Mouse (Mus musculus): ENCODE results near the gene Jrkl.

Gene Jrkl

DNA sequence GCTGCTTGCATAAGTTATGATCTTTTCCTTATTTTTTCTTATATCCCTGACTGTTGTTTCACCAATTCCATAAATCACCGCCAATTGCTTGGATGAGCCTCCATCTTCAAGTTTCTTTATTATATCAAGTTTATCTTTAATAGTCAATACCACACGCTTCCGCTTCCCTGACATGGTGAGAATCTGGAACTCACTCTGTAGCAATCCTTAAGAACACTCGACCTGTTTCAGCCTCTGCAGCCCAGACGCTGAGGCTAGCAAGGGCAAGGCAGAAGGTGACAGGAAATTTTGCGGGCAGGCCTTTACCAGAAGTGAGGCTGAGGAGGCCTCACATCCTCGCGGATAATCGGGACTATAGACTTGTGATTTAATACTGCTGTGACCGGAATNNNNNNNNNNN lies at the start of gene Jrkl:
Jrkl (minus strand) TSS at position 349 of the 400 bp plus-strand sequence.
- DNase-seq: peak; percentile 74

DNA sequence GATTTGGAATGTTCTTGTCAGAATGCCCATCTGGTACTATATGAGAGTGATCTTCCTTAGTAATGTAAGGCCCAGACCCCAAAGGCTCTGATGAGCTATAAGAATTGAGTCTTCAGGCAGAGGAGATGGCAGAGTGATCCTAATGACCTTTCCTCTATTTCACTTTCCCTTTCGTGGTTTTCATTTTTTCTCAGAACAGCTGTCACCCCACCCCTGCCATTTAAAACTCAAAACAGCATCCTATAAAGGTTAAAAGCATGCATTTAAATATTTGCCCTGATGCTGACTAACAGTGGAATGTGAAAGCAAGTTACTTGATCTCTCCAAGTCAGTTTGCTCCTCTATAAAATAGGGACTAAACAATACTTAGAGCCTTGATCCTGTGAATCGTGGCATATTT lies 41.9 kb upstream of the Jrkl start:
- DNase-seq: no peak

DNA sequence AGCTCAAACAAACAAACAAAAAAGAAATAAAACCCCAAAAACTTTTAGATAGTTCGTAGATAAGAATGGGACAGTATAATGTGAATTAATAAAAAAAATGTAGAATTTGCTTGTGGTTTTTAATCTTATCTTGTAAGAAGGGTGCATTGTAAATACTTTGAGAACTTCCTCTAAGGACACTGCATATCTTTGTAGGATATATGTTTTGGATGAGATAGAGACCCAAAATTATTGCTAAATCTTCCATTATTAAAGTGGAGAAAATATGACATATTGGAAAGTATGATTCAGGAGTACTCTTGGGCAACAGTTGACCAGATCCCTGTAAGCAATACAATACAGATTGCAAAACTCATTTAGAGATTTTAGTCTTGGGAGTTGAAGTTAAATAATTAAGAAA lies 27.6 kb upstream of the Jrkl start:
- DNase-seq: no peak

DNA sequence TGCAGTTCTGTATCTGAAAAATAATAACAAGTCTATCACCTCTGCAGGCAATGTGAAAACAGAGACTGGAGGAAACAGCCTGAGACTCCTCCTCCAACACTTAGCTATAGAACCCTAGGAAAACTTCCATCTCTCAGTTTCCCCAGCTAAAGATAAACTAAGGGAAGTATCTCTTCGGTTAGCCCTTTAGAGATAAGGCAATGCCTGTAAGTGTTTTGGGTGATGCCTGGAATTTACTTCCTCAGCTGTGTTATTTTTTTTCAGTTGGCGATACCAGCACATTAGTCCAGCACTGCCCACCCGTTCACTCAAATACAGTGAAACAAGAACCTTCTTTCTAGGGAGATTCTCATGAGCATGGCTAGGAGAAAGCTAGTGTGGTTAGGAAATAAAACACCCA lies 15.4 kb upstream of the Jrkl start:
- DNase-seq: no peak

DNA sequence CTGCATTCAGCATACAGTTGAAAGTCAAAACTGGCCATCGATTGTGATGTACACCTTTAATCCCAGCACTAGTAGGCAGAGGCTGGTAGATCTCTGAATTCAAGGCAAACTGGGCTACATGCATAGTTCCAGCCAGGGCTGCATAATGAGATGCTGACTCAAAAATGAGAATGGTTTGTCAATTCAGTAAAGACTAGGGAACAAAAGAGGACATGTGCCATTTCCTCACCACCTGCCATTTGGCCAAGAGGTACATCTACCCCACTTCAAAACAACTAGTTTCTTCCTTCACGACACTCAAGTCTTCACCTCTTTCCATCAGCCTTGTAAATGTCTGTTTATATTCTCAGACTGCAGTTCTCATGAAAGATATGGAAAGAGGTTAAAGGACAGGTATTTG lies 12.5 kb upstream of the Jrkl start:
- no peak for DNase-seq

DNA sequence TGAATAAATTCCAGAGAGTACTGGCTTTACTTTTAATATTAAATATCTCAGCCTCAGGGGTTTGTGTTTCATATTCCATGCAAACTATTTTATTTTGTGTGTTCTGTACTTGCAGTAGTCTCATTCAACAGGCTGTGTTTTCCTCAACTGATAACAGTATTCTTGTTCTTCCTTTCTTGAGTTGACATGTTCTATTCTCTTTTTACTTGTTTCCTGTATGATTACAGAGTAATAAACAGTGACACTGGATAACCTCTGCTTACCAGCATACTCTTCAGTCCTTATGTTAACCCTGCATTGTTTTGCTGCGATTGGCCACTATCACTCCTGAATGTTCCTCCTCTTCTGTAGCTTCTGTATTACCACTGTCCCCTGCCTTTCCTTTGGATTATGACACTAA lies 11.1 kb upstream of the Jrkl start:
- DNase-seq: no peak

DNA sequence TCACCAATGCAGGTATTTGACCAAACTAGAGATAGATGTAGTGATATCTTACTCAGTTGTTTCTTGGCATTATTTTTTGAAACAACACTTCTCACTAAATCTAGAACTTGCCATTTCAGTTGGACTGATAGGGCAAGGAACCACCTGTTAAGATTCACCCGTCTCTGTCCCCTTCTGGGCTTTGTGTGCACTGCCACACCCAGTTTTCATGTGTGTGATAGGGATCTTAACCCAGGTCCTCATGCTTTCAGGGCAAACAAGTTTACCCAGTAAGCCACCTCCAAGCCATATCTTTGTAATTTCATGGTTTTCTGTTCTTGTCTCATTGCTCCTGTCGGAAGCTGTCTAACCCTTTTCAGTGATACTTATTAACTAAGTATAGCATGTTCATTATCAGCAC lies 5.6 kb upstream of the Jrkl start:
- DNase-seq: no peak

DNA sequence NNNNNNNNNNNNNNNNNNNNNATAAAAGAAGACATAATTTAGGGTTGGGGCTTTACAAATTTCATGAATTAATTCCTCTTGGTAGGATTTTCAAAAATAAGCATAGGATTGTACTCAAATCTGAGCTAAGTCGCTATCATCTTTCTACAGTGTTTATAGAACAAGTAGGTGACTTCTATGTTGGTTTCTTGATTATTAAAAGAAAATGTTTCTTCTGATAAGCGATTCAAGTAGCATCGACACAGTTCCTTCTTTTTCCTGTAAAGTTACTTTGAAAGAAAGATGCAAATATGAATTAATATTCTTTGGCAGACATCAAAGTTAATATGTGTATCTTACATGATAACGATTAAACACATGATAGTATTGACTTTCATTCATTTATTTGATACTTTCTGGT lies 2.5 kb upstream of the Jrkl start:
- no peak for DNase-seq

DNA sequence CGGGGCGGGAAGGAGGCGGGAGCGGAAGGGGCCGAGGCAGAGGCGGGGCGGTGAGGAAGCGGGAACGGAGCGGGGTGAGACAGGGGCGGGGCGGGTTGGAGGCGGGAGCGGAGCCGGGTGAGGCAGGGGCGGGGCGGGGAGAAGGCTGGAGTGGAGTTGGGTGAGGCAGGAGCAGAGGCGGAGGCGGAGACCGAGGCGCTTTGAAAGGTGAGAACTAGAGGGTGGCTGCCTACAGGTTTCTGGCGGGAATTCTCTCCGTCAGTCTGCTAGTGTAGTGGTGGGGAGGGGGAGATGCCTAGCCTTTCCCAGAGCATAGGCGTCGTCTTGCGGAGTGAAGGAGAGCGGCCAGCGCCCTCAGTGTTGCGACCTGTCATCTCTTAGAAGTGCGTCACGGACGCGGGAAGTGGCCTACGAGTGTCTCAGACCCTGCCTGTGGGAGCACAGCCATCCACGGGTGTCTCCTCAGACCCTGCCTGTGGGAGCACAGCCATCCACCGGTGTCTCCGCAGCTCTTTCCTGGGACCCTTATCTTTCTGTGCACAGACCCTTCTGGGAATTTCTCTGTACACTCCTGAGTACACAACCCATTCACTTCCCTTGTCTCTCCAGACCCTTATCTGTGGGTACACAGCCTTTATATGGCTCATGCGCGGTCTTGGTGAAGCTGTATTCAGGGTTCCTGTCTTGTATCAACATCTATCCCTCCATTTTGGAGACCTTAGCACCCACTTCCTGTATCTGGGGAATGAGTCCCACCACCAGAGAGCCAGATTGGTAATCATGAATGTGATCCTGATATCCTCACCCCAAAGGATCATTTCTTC lies 1.4 kb upstream of the Jrkl start, which contains the start of gene Ccdc82:
Ccdc82 (plus strand) TSS at position 141 of the 824 bp plus-strand sequence.
- DNase-seq: peak; percentile 90

DNA sequence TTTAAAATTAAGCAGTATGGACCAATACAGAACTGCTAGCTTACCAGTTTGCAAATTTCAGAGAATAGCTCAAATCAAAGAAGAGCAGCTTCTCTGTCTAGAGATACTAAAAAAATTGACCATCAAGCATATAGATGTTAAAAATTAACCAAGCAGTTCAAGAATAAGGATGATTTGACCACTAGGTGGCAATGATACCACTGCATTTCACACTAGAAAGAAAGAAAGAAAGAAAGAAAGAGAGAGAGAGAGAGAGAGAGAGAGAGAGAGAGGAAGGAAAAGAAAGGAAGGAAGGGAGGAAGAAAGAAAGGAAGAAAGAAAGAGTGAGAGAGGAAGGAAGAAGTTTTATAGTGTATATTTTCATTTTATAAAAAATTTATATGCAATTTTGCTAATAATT lies 3.3 kb downstream of the Jrkl start:
- peak; percentile 76 for DNase-seq

DNA sequence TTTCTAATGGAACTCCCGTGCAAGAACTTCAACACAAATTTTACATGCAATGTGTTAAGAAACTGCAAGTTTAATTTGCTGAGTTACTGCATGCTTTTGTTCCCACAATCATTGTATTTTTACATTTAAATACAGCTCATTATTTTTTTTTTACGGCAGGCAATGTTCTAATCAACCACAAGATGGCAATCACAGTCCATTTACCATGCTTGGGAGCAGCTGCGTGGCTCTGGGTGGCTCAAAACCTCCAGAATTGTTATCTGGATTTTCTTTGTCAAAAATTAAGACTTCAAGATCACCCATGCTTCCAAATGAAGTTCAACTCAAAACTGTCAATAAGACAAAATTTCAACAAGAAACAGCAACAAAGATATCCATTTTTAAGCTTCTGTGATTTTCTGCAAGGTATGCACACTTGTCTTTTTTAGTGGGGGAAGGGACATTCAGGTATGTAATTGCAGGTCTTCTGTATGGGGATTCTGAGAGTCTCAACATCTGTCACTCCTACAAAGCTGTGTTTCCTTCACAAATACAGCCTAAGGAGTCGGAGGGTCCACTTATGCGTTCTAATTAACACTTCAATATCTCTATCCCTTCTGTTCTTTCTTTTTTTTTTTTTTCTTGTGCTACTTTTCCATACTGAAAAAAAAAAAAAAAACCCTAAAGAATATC lies 13.9 kb downstream of the Jrkl start:
- no peak for DNase-seq

DNA sequence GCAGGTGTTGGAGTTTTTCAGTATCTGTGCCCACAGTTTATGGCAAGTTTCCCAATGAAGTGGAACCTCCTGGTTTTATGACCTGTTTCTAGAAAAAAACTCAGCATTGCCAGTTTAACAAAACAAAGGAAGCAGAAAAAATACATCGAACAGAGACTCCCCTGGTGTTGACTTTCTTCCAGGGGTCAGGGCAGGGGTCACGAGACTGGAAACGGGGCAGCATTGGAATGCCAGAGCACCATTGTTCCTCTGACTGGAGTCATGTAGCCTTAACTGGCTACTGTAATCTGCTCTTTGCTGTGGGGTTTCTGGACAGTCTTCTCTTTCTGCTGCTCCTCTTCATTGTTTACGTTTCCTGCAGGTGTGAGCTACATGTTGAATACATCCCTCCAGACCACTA lies 15.1 kb downstream of the Jrkl start:
- no peak for DNase-seq

DNA sequence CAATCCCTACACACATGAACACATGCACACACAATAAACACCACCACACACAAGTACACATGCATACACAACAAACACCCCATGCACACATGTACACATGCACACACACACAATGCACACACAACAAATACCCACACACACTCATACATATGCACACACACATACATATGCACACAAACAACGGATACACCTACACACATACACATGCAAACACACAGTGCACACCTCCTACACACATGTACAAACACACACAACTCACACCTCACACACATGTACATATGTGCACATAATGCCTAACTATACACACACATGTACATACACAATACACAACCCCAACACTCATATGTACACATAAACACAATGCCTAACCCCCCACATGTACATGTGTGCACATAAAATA lies 19.8 kb downstream of the Jrkl start:
- no peak for DNase-seq

DNA sequence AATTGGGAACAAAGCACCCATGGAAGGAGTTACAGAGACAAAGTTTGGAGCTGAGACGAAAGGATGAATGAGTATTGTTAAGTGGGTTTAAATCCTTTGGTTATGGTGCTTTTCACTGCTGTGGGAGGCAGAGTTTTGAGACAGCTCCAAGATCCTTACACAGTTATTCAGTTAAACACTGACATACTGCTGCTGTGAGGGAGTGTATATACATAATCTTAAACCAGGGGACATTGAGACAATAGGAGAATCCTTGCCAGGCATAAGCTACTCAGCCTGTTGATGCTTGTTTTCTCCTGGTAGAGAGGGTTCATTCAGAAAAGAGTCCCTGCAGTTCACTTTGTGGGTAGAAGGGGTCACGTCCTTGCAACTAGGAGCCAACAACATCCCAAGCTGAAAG lies 39.3 kb downstream of the Jrkl start:
- no peak for DNase-seq

DNA sequence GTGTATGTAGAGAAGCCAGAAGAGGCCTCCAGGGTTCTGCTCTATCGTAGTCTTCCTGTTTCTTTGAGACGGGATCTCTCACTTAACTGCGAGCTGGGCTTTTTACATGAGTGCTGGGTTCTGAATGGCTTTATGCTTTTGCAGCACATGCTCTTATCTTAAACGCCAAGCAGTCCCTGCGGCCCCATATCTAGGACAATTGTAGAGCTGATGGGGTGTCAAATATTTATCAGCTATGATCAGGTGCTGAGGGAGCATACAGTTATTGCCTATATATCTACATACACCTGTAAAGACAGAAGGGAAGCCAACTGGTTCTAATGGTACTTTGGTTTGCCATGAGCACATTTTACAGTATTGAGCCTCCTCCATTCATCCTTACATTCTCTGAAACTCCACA lies 41.9 kb downstream of the Jrkl start:
- no peak for DNase-seq

DNA sequence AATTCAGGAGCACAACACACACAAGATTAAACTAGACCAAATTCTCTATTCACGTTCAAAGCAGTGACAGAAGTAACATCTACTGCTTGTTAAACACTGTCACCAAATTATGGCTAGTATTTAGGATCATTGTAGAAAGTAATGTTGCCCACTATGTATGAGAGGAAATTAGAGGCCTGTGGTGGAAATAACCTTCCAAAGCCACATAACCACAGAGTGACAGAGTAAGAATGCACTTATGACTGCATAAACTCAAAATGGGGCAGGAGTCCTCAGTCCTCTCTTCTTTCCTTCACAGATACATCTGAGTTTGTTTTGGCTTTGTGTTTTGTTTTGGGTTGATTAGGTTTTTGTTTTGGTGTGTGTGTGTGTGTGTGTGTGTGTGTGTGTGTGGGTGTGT lies 42.5 kb downstream of the Jrkl start:
- DNase-seq: no peak

DNA sequence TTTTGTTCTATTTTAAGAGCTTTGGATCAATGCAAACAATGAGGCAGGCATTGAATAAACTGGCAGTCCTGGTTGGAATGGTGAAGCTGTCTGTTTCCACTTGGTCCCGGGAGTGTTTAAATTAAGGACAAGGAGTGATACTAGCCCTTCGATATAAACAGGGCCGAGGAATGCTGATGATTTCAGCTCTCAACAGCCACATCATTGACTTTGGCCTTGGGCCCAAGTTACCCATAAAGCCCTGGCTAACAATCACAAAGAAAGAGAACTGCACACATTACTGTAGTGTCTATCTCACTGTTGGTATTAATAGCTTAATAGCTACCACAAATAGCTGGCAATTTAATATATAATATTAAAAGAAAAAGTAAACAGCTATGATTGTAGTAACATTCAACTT lies 45.5 kb downstream of the Jrkl start:
- no peak for DNase-seq

DNA sequence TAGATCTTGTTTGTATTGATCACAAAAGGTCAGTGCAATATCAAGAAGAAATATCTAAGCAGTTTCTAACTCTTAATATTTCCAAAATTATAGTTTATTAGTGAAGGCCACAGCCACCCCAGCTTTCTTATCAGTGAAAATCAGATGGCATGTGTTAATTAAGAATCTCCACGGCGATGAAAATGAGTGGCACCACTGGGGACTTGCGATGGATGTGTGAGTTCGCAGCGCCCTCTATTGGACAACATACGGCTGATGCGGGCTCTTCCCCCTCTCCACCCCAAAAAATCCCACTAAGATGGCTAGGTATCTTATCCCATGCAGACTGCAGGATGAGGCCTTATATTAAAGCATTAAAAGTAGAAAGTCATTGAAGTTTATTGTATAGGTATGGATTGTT lies 49.9 kb downstream of the Jrkl start:
- peak; percentile 16 for DNase-seq

DNA sequence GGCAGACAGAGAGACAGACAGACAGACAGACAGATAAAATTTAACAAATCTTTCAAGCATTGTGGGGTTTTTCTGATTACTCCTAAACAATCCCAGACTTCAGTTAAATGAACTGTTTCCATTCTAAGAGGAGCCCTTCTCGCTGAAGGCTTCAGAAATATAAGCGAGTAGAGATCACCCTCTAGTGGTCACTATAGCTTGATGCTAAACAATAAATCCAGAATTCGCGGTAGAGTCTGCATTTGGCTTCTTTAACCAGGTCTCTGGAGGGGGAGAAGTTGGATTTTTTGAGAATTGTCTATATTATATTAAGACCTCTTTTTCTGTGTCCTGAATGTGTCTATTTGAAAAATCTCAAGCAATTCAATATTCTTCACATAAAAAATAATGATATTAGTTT lies 50.4 kb downstream of the Jrkl start:
- peak; percentile 25 for DNase-seq

DNA sequence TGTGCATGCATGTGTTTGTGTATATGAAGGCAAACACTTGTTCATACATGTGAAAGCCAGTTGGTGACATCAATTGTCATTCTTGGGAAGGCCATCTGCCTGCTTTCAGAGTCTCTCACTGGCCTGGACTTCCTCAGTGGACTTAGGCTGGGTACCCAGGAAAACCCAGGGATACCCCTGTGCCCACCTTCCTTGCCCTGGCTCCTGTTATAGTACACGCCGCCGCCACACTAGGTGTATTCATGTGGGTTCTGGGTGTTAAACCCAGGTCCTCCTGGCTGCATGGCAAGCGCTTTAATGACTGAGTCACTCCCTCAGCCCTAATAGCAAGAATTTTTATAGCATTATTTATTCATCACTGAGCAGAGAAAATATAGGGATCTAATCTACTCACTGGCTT lies 51.0 kb downstream of the Jrkl start:
- DNase-seq: no peak

Measured in cerebellum, adult 9-10 months (tissue).